Mouse (Mus musculus): ENCODE data around the gene BC017158. TPM values are rescaled to one million over a fixed set of nuclear protein-coding genes. Genes with fewer than 3 reads are reported as not detected.

The BC017158 gene
- polyA plus RNA-seq, 1 experiment from 2014 or later, result 26.3 TPM

- ATAC-seq (ENCODE audit: insufficient number of reproducible peaks, insufficient read depth, low FRiP score, low TSS enrichment), result no peak
- H3K27me3 ChIP-seq, result no peaks in the 10 kb centered on the region
- no peak overlapping the region for H3K9ac ChIP-seq
- no peak overlapping the region for H3K27ac ChIP-seq
- no peak overlapping the region for H3K4me3 ChIP-seq
- H3K36me3 ChIP-seq, result peaks cover 29% of the 10 kb centered on the region
- H3K9me3 ChIP-seq, result no peaks in the 10 kb centered on the region
- WGBS, result 22% methylated on average over 7 of the region's 7 CpGs
- H3K4me1 ChIP-seq, result no peaks in the 10 kb centered on the region
- no peak overlapping the region for H3K4me2 ChIP-seq (replicated peaks)
Measured at GRCm38 (mm10) chr7:128282532-128283244, 15.3 kb downstream of the BC017158 start.

DNA sequence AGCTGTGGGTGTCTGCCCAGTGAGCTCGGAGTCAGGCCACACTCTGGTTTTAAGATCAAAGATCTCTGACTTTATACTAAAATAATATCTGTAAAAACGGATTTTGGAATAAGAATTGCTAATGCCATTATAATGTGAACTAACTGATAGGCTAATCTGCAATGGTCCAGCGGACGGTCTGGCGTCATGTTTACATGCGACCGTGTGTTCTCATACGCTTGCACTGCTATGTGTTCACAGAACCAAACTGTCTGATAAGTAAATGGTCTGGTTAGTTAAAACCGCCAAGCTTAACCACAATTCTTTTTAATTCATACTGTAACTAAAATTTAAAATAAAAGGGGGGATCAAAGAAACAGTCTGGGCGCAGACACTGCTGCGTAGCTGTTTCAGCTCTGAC, 16.2 kb downstream of the BC017158 start:
- Histone ChIP-seq H3K4me1 (no peaks in the 10 kb centered on the region), H3K4me3 (no peak overlapping the region), H3K27me3 (no peaks in the 10 kb centered on the region), H3K27ac (no peak overlapping the region), H3K9me3 (no peaks in the 10 kb centered on the region), H3K36me3 (peaks cover 25% of the 10 kb centered on the region; the same call in 1 of the 2 replicates), H3K9ac (no peak overlapping the region), H3K4me2 (replicated peaks) (no peak overlapping the region)
- ATAC-seq (ENCODE audit: insufficient number of reproducible peaks, insufficient read depth, low FRiP score, low TSS enrichment), result no peak
- WGBS, result 88% methylated on average over 11 of the region's 11 CpGs

DNA sequence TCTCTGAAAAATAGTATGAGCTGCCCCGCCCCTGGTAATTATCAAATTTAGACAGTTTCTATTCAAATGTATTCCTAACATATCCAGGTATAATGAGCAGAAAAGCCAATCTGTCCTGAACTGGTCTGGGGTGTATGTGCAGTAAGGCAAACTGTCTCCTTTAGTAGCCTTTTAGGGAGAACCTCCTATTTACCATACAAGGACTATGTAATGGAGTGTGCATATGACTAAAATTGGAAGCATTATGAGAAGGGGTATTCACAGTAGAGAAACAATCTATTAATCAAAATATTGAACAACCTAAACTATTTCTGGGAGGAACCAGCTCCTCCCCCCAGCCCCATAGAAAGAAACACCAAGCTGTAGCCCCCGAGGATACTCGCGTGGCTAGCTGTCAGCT, 18.2 kb downstream of the BC017158 start:
- Histone ChIP-seq H3K27ac (no peak overlapping the region), H3K4me3 (no peak overlapping the region), H3K27me3 (no peaks in the 10 kb centered on the region), H3K9ac (no peak overlapping the region), H3K4me2 (replicated peaks) (no peak overlapping the region), H3K36me3 (peaks cover 45% of the 10 kb centered on the region), H3K9me3 (no peaks in the 10 kb centered on the region), H3K4me1 (no peaks in the 10 kb centered on the region)
- 91% methylated on average over 4 of the region's 4 CpGs for WGBS
- ATAC-seq (ENCODE audit: insufficient number of reproducible peaks, insufficient read depth, low FRiP score, low TSS enrichment), result no peak

DNA sequence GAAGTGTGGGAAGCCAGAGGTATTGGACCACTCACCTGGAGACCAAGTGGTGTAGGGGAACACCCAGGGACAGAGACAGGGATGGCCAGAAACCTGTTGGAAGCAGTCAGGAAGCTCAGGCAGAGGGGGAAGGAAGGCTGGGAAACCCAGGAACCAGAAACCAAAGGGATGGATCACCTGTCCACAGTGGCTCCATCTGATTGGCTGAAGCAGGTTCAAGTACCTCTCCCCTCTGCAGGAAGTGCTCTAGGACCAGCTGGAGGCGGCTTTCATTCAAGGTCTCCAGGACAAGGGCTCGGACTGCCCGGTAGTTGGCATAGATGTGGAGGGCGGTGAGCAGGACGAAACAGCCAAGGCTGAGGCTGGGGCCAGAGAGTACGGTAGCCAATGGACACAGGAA, 21.9 kb downstream of the BC017158 start:
- H3K4me2 ChIP-seq (replicated peaks), result no peak overlapping the region
- ATAC-seq (ENCODE audit: insufficient number of reproducible peaks, insufficient read depth, low FRiP score, low TSS enrichment), result no peak
- H3K9me3 ChIP-seq, result no peaks in the 10 kb centered on the region
- no peak overlapping the region for H3K4me3 ChIP-seq
- no peak overlapping the region for H3K27ac ChIP-seq
- 92% methylated on average over 6 of the region's 6 CpGs for WGBS
- no peak overlapping the region for H3K9ac ChIP-seq
- no peaks in the 10 kb centered on the region for H3K27me3 ChIP-seq
- peaks cover 71% of the 10 kb centered on the region for H3K36me3 ChIP-seq
- no peaks in the 10 kb centered on the region for H3K4me1 ChIP-seq

DNA sequence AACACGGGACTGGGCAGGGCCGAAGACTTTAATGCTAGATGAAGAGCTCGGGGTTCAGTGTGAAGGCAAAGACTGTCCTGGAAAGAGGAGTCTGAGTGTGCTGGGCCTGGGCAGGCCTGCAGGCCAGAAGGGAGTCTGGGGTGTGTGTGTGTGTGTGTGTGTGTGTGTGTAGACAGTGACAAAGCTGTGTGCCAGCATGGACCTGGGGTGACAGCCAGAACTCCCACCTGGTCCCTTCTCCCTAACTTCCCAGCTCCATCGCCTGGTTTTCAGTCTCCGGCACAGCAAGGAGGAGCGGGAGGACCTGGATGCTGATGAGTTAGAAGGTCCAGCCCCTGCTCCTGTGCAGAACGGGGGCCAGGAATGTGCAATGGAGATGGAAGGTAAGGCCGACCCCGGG, 26.5 kb downstream of the BC017158 start:
- no peak overlapping the region for H3K4me2 ChIP-seq (replicated peaks)
- H3K36me3 ChIP-seq, result peaks cover 53% of the 10 kb centered on the region
- H3K27ac ChIP-seq, result no peak overlapping the region
- H3K4me1 ChIP-seq, result no peaks in the 10 kb centered on the region
- no peaks in the 10 kb centered on the region for H3K27me3 ChIP-seq
- no peak for ATAC-seq (ENCODE audit: insufficient number of reproducible peaks, insufficient read depth, low FRiP score, low TSS enrichment)
- H3K9ac ChIP-seq, result no peak overlapping the region
- no peak overlapping the region for H3K4me3 ChIP-seq
- WGBS, result 90% methylated on average over 9 of the region's 9 CpGs
- H3K9me3 ChIP-seq, result no peaks in the 10 kb centered on the region

DNA sequence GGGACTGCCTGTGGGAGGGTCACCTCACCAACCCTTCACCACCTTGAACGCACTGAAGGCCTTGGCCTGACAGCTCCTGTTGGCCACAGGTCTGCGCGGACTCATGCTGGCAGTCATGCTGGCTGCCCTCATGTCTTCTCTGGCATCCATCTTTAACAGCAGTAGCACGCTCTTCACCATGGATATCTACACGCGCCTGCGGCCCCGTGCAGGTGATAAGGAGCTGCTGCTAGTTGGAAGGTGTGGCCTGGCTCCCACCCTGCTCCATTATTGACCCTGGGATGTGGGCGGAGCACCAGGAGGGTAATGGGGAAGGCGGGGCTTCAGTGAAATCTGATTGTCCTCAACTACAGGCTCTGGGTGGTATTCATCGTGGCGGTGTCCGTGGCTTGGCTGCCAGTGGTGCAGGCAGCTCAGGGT, 27.5 kb downstream of the BC017158 start:
- Histone ChIP-seq H3K9me3 (no peaks in the 10 kb centered on the region), H3K4me1 (no peaks in the 10 kb centered on the region), H3K27ac (no peak overlapping the region), H3K4me3 (no peak overlapping the region), H3K9ac (no peak overlapping the region), H3K27me3 (no peaks in the 10 kb centered on the region), H3K36me3 (peaks cover 43% of the 10 kb centered on the region), H3K4me2 (replicated peaks) (no peak overlapping the region)
- 68% methylated on average over 13 of the region's 13 CpGs for WGBS
- ATAC-seq (ENCODE audit: insufficient number of reproducible peaks, insufficient read depth, low FRiP score, low TSS enrichment), result no peak

DNA sequence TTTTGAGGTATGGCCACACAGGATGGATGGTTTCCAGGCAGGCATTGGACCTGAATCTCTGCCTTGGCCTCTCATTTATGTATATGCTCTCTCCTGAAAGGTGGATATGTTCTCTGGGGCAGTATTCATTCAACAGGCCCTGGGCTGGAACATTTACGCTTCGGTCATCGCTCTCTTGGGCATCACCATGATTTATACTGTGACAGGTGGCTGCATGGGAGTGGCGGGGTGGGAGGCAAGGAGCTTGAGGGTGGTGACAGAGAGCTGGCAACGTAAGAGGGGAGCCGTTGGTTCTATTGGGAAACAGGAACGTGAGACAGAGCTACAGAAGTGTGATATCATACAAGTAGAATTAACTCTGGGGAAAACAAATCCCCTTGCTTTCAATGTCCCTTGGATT, 30.2 kb downstream of the BC017158 start:
- 88% methylated on average over 7 of the region's 7 CpGs for WGBS
- ATAC-seq (ENCODE audit: insufficient number of reproducible peaks, insufficient read depth, low FRiP score, low TSS enrichment), result no peak

GRCm38 (mm10) chr7:128267391-128267790, 30.6 kb downstream of the BC017158 start:
- no peak overlapping the region for H3K4me3 ChIP-seq
- no peaks in the 10 kb centered on the region for H3K4me1 ChIP-seq
- peaks cover 19% of the 10 kb centered on the region; the same call in 1 of the 2 replicates for H3K36me3 ChIP-seq
- H3K27me3 ChIP-seq, result no peaks in the 10 kb centered on the region
- no peak overlapping the region for H3K27ac ChIP-seq
- H3K9me3 ChIP-seq, result no peaks in the 10 kb centered on the region
- WGBS, result 66% methylated on average over 13 of the region's 13 CpGs
- no peak overlapping the region for H3K4me2 ChIP-seq (replicated peaks)
- ATAC-seq (ENCODE audit: insufficient number of reproducible peaks, insufficient read depth, low FRiP score, low TSS enrichment), result no peak
- H3K9ac ChIP-seq, result no peak overlapping the region

More for the DNA sequence above, 30.2 kb downstream of the BC017158 start:
- Histone ChIP-seq H3K4me3 (no peak overlapping the region), H3K9ac (no peak overlapping the region), H3K36me3 (peaks cover 21% of the 10 kb centered on the region; the same call in 1 of the 2 replicates), H3K27me3 (no peaks in the 10 kb centered on the region), H3K4me1 (no peaks in the 10 kb centered on the region), H3K4me2 (replicated peaks) (no peak overlapping the region), H3K27ac (no peak overlapping the region), H3K9me3 (no peaks in the 10 kb centered on the region)

DNA sequence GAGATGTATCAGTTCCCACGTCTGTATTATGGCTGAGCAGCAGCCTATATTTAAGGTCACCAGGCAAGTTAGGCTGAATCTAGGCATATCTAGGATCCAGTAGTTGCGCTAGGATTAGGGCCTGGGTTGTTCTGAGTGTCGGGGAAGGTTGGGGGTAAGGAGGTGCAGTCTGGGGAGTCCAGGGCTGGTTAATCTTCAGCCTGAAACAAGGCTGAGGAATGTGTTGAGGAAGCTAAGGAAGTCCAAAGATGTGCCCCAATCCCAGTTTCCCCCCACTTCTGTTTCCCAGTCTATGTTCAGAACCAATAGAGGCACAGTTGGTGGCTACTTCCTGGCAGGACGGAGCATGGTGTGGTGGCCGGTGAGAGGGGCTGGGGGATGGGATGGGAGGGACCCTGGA, 31.9 kb downstream of the BC017158 start:
- H3K27ac ChIP-seq, result no peak overlapping the region
- no peak for ATAC-seq (ENCODE audit: insufficient number of reproducible peaks, insufficient read depth, low FRiP score, low TSS enrichment)
- H3K9ac ChIP-seq, result no peak overlapping the region
- H3K4me1 ChIP-seq, result no peaks in the 10 kb centered on the region
- H3K27me3 ChIP-seq, result no peaks in the 10 kb centered on the region
- H3K36me3 ChIP-seq, result 0 out of 2 replicates have a peak, but pooled peaks cover 5% of the 10 kb centered on the region
- H3K4me3 ChIP-seq, result no peak overlapping the region
- WGBS, result 75% methylated on average over 5 of the region's 5 CpGs
- no peaks in the 10 kb centered on the region for H3K9me3 ChIP-seq
- H3K4me2 ChIP-seq (replicated peaks), result no peak overlapping the region

- 80% methylated on average over 6 of the region's 6 CpGs for WGBS
- no peak for ATAC-seq (ENCODE audit: insufficient number of reproducible peaks, insufficient read depth, low FRiP score, low TSS enrichment)
- Histone ChIP-seq H3K27ac (no peak within 1 kb of the TSS), H3K4me3 (no peak within 1 kb of the TSS), H3K4me1 (no peaks in the 10 kb centered on the region), H3K36me3 (no peaks in the 10 kb centered on the region), H3K4me2 (replicated peaks) (no peak within 1 kb of the TSS), H3K9ac (no peak within 1 kb of the TSS), H3K9me3 (no peaks in the 10 kb centered on the region), H3K27me3 (no peaks in the 10 kb centered on the region)
Measured at GRCm38 (mm10) chr7:128265411-128265810, 32.6 kb downstream of the BC017158 start, which contains the start of gene Slc5a2. Slc5a2 (plus strand) TSS chr7:128265657.

GRCm38 (mm10) chr7:128256783-128257334, 41.1 kb downstream of the BC017158 start:
- 0 out of 2 replicates have a peak overlapping the region, but pooled peaks have one; percentile 7 for H3K9ac ChIP-seq
- H3K4me1 ChIP-seq, result peaks cover 18% of the 10 kb centered on the region
- H3K4me3 ChIP-seq, result no peak overlapping the region
- H3K27ac ChIP-seq, result no peak overlapping the region
- H3K27me3 ChIP-seq, result no peaks in the 10 kb centered on the region
- ATAC-seq (ENCODE audit: insufficient number of reproducible peaks, insufficient read depth, low FRiP score, low TSS enrichment), result no peak
- no peak overlapping the region for H3K4me2 ChIP-seq (replicated peaks)
- H3K9me3 ChIP-seq, result no peaks in the 10 kb centered on the region
- 65% methylated on average over 5 of the region's 5 CpGs for WGBS
- H3K36me3 ChIP-seq, result peaks cover 3% of the 10 kb centered on the region; the same call in 1 of the 2 replicates

DNA sequence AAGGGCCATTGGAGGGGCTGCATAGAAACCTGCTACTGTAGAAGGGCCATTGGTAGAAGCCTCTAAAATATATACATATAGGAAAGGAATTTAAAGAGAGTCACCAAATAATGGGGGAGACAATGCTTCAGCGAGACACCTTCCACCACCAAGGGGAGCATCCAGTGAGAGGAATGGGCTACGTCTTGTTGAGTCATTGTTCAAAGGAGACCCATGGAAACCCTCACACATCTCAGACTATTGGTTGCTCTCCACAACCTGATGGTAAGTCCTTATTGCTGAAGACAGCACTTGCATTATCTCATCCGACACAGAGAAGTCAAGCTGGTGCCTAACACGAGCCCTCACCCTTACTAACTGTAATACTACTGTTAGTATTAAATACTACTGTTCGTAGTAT, 42.2 kb downstream of the BC017158 start:
- WGBS, result 86% methylated on average over 5 of the region's 5 CpGs
- Histone ChIP-seq H3K4me2 (replicated peaks) (no peak overlapping the region), H3K36me3 (peaks cover 3% of the 10 kb centered on the region; the same call in 1 of the 2 replicates), H3K9me3 (no peaks in the 10 kb centered on the region), H3K4me3 (no peak overlapping the region), H3K9ac (no peak overlapping the region), H3K4me1 (peaks cover 19% of the 10 kb centered on the region), H3K27ac (no peak overlapping the region), H3K27me3 (peaks cover 6% of the 10 kb centered on the region; the same call in 1 of the 2 replicates)
- no peak for ATAC-seq (ENCODE audit: insufficient number of reproducible peaks, insufficient read depth, low FRiP score, low TSS enrichment)
